Mouse (Mus musculus): ENCODE data around the gene Gfod1.

Gene Gfod1

DNA sequence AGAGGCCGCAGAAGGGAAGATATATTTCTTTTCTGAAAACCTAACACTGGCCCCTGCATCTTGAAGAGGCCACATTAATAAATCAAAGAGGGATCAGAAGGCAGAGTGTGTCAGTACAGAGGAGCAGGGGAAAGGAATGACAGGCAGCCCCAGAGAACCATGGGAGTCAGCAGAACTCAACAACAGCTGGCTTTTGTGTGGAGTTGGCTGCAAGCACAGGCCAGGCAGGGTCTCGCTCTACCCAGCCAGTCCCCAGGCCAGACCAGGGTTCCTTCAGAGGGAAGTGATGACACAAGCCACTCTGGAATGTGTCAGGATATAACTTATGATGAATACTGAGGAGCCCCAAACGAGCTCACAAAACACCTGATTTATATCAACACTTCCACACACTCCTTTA is 144.5 kb downstream of the Gfod1 start:
- DNase-seq (ENCODE audit: low spot score in 2 of 2), result no peak

- no peak for DNase-seq (ENCODE audit: low spot score in 2 of 2)
Observed at GRCm38 (mm10) chr13:43158281-43158680, 145.7 kb downstream of the Gfod1 start.

- no peak for DNase-seq (ENCODE audit: low spot score in 2 of 2)
Observed at GRCm38 (mm10) chr13:43157370-43157769, 146.6 kb downstream of the Gfod1 start.

- no peak for DNase-seq (ENCODE audit: low spot score in 2 of 2)
Observed at GRCm38 (mm10) chr13:43152005-43152520, 151.9 kb downstream of the Gfod1 start.

- DNase-seq (ENCODE audit: low spot score in 2 of 2), result no peak
Observed at GRCm38 (mm10) chr13:43149661-43150060, 154.3 kb downstream of the Gfod1 start.

- no peak for DNase-seq (ENCODE audit: low spot score in 2 of 2)
Observed at GRCm38 (mm10) chr13:43148692-43149091, 155.3 kb downstream of the Gfod1 start.

DNA sequence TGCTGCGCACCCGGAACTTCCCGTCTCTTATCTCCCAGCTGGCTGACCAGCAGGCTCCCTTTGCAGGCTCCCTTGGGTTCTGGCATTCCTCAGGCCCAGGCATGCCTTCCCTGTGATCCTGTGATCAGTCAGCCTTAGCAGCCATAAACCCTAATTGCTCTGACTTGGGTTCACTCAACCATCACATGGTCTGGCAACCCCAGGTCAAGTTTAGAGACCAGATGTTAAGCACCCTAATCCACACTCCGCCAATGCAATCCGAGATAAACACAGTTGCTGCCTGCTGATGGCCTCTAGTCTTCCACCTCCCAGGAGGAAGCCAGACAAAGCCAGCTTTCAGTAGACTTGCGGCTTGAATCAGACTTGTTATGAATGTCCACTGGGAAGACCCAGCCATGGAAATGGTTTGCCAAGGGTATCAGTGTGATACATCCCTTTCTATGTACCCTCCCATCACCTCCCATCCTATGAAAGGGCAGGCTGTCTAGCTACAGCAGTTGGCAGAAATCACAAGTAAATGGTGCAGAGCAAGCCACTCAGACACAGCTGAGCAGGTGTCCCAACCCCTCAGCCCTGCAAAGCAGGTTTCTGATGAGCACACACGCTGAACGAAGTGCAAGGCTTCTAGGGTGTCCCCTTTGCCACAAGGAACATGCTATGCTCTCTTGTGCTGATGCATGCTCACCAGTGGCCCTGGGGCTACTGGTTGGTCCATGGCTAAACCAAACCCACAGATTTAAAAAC is 157.3 kb downstream of the Gfod1 start:
- no peak for DNase-seq (ENCODE audit: low spot score in 2 of 2)

Data from right cerebral cortex, postnatal 10 days (tissue).